Mouse (Mus musculus): ENCODE data around the gene Phldb2. TPM values are rescaled to one million over a fixed set of nuclear protein-coding genes. Genes with fewer than 3 reads are reported as not detected.

Phldb2 gene
- total RNA-seq, 2 experiments from 2014 or later = 87.3 to 88.9 TPM

- DNase-seq = no peak
These were observed 162.1 kb downstream of the Phldb2 start for GRCm38 (mm10) chr16:45791286-45791685.

- DNase-seq = no peak
These were observed 164.1 kb downstream of the Phldb2 start for GRCm38 (mm10) chr16:45789311-45789710.

GRCm38 (mm10) chr16:45787650-45788049, 165.7 kb downstream of the Phldb2 start:
- DNase-seq = no peak

- no peak for DNase-seq
These were observed 166.8 kb downstream of the Phldb2 start for GRCm38 (mm10) chr16:45786639-45787038.

GRCm38 (mm10) chr16:45780001-45780400, 173.4 kb downstream of the Phldb2 start:
- DNase-seq = no peak

GRCm38 (mm10) chr16:45774813-45775212, 178.6 kb downstream of the Phldb2 start:
- no peak for DNase-seq

- DNase-seq = no peak
These were observed 182.5 kb downstream of the Phldb2 start for GRCm38 (mm10) chr16:45770914-45771313.

- no peak for DNase-seq
These were observed 185.4 kb downstream of the Phldb2 start for GRCm38 (mm10) chr16:45767853-45768640.

- no peak for DNase-seq
These were observed 186.0 kb downstream of the Phldb2 start for GRCm38 (mm10) chr16:45767434-45767833.

- DNase-seq = no peak
These were observed 187.4 kb downstream of the Phldb2 start for GRCm38 (mm10) chr16:45765801-45766494.

GRCm38 (mm10) chr16:45765102-45765501, 188.3 kb downstream of the Phldb2 start:
- DNase-seq = no peak

- no peak for DNase-seq
These were observed 190.4 kb downstream of the Phldb2 start for GRCm38 (mm10) chr16:45762859-45763505.

GRCm38 (mm10) chr16:45761425-45761824, 192.0 kb downstream of the Phldb2 start:
- no peak for DNase-seq

- no peak for DNase-seq
These were observed 194.6 kb downstream of the Phldb2 start for GRCm38 (mm10) chr16:45758726-45759269.

GRCm38 (mm10) chr16:45757421-45758078, 195.8 kb downstream of the Phldb2 start:
- DNase-seq = peak; percentile 65

- peak; percentile 42 for DNase-seq
These were observed 196.5 kb downstream of the Phldb2 start for GRCm38 (mm10) chr16:45756855-45757254.

GRCm38 (mm10) chr16:45743591-45744144, 209.7 kb downstream of the Phldb2 start:
- DNase-seq = no peak

- DNase-seq = peak; percentile 98
These were observed 210.6 kb downstream of the Phldb2 start, which contains the start of gene Abhd10 for GRCm38 (mm10) chr16:45742615-45743476. Abhd10 (minus strand) TSS chr16:45742955.

- no peak for DNase-seq
These were observed 215.5 kb downstream of the Phldb2 start for GRCm38 (mm10) chr16:45737880-45738279.

- no peak for DNase-seq
These were observed 216.7 kb downstream of the Phldb2 start for GRCm38 (mm10) chr16:45736724-45737123.

- no peak for DNase-seq
These were observed 224.2 kb downstream of the Phldb2 start for GRCm38 (mm10) chr16:45729163-45729562.
